Mouse (Mus musculus) erythroblast, embryonic 14.5 days (primary cell): ENCODE results near the gene Cers5. TPM values are rescaled to one million over a fixed set of nuclear protein-coding genes. Genes with fewer than 3 reads are reported as not detected.

Experiments used
- H3K27me3 ChIP-seq: 2 replicates; pipeline ENCODE4 v1.6.1; 2012; ENCODE audit warnings: inconsistent platforms; ENCODE audit not compliant: control insufficient read depth
- H3K36me3 ChIP-seq: 2 replicates; pipeline ENCODE4 v1.6.1; 2012; ENCODE audit warnings: mild to moderate bottlenecking, inconsistent platforms; ENCODE audit not compliant: control insufficient read depth
- H3K4me1 ChIP-seq: 2 replicates; pipeline ENCODE4 v1.6.1; 2012; ENCODE audit warnings: inconsistent platforms; ENCODE audit not compliant: control insufficient read depth
- H3K4me3 ChIP-seq: replicated peaks from 2 replicates; pipeline ENCODE3; 2012; ENCODE audit warnings: moderate library complexity, mild to moderate bottlenecking, inconsistent platforms
- H3K9me3 ChIP-seq: 2 replicates; pipeline ENCODE4 v1.6.1; 2012; ENCODE audit warnings: low read length, inconsistent platforms, mixed read lengths; ENCODE audit not compliant: control insufficient read depth
- GATA1 ChIP-seq: IDR thresholded peaks from 2 replicates; pipeline ENCODE4 v1.6.1; 2012; ENCODE audit warnings: low read length, inconsistent platforms, mixed read lengths
- TAL1 ChIP-seq: IDR thresholded peaks from 3 replicates; pipeline ENCODE4 v1.6.1; 2012; ENCODE audit warnings: low read length, inconsistent platforms, mixed read lengths
- polyA plus RNA-seq: library from polyadenylated mRNA; stranded (reverse); fragments of >175 nt; gene quantifications from 2 replicates; pipeline ENCODE4 v1.2.3, GENCODE M21; 2012

Gene Cers5
- polyA plus RNA-seq, 1 experiment = 0.04 TPM

DNA sequence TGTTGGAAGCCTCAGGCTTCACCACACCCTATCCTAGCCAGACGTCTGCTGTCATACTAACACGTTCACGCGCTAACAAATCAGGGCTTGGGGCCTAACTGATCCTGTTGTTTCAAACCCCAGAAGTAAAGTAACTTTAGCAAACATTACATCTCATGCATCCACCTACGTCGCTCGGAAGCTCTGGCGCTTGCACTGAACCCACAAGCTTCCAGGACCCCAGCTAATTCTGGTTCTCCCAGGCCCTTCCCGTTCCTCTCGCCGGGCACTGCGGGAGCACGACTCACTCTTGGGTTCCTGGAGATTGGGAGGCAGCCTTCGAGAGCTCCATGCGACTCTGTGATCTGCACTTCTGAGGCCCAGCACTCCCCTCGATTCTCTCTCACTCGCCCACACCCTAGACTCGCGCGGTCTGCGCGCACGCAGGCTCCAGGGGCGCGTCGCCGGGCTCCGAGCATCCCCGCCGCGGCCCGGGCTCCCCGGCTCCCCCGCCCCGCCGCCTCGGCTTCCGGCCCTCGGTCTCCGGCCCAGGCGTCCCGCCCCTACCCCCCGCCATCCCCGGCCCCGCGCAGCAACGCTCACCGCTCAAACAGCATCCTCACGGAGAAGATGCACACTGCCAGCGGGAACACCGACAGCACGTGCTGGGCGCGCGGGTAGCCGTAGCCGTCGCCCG, 946 bp downstream of the Cers5 start:
- TF ChIP-seq TAL1 = no peak
- TF ChIP-seq GATA1 = no peak
- H3K36me3 ChIP-seq = no peaks in the 10 kb centered on the region
- no peaks in the 10 kb centered on the region for H3K9me3 ChIP-seq
- H3K4me1 ChIP-seq = peaks cover 19% of the 10 kb centered on the region
- H3K27me3 ChIP-seq = peaks cover 13% of the 10 kb centered on the region
- H3K4me3 ChIP-seq = peak overlapping the region; percentile 68

DNA sequence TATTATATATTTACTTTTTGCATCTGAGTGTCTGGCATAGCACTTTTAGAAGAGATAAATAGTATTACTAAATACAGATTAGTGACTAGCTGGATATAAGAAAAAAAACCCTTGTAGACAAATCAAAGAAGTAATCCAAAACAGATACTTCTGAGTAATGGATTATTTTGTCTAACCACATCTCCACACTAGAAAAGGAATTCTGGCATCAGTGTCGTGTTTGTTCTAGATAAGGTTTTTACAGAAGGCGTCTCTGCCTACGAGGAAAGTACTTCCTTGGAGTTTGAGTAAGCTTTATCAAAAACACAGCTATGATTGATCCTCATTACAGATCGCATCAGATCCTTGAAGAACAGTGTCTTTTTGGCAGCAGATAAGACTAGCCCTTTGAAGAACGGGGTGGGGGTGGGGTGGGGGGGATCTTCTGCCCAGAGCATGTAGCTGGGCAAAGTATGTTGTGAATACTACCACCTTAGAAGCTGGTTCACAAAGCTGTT, 1.6 kb downstream of the Cers5 start:
- Histone ChIP-seq H3K9me3 (no peaks in the 10 kb centered on the region), H3K4me1 (peaks cover 19% of the 10 kb centered on the region), H3K27me3 (peaks cover 13% of the 10 kb centered on the region), H3K36me3 (no peaks in the 10 kb centered on the region), H3K4me3 (peak overlapping the region; percentile 68)
- TF ChIP-seq TAL1 = no peak
- TF ChIP-seq GATA1 = no peak

DNA sequence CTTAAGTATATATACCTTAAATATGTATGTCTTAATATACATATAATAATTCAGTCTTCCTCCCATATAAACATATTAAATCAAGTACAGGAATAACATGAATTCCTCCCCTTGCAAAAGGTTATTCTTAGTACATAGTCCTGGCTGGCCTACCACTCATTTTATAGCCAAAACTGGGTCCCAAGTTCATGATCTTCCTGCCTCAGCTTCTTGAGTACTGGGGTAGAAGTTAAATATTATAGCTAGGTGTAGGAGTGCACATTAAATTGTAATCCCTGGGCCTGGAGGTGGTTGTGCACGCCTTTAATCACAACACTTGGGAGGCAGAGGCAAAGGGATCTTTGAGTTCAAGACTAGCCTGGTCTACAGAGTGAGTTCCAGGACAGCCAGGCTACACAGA, 3.9 kb downstream of the Cers5 start:
- H3K36me3 ChIP-seq = no peaks in the 10 kb centered on the region
- peaks cover 19% of the 10 kb centered on the region for H3K4me1 ChIP-seq
- H3K27me3 ChIP-seq = peaks cover 13% of the 10 kb centered on the region
- H3K4me3 ChIP-seq = no peak overlapping the region
- no peaks in the 10 kb centered on the region for H3K9me3 ChIP-seq
- TF ChIP-seq TAL1 (no peak), GATA1 (no peak)

DNA sequence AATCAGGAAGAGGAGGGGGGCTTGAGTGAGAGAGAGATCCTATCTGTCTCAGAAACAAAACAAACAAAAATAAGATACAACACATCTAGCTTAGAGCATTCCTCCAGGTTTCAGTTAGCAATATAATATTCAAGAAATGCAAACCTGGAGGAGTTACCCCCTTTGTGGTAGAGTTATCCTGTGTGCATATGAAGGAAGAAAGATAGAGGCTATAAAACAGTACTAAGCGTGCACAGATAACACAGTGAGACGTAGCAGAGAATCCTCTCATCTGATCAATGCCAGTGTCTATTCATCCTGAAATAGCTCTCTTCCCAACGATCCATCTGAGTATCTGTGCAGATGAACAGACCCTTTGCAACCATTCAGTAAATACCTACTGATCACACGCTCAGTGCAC, 5.2 kb downstream of the Cers5 start:
- Histone ChIP-seq H3K36me3 (no peaks in the 10 kb centered on the region), H3K9me3 (no peaks in the 10 kb centered on the region), H3K27me3 (peaks cover 11% of the 10 kb centered on the region), H3K4me1 (peaks cover 17% of the 10 kb centered on the region), H3K4me3 (no peak overlapping the region)
- TF ChIP-seq TAL1 (no peak), GATA1 (no peak)

DNA sequence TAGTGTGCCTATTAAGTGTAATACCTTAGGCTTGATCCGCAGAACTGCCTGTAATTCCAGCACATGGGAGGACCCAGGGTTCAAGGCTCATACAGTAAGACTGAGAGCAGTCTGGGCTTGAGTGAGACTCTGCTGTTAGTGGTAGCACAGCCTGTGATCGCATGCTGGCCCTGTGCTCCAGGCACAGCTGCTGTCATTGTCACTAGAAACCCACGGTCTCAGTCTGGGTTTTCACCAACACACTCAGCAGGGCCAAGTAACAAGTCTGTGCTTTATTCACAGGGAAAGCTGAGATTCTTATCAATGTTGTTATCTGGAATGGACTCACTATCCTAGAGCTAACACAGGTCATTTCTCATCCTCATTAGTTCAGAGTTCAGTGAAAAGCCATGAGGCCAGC, 18.5 kb downstream of the Cers5 start:
- Histone ChIP-seq H3K36me3 (no peaks in the 10 kb centered on the region), H3K9me3 (no peaks in the 10 kb centered on the region), H3K4me3 (no peak overlapping the region), H3K27me3 (no peaks in the 10 kb centered on the region), H3K4me1 (no peaks in the 10 kb centered on the region)
- TF ChIP-seq TAL1 (no peak), GATA1 (no peak)

DNA sequence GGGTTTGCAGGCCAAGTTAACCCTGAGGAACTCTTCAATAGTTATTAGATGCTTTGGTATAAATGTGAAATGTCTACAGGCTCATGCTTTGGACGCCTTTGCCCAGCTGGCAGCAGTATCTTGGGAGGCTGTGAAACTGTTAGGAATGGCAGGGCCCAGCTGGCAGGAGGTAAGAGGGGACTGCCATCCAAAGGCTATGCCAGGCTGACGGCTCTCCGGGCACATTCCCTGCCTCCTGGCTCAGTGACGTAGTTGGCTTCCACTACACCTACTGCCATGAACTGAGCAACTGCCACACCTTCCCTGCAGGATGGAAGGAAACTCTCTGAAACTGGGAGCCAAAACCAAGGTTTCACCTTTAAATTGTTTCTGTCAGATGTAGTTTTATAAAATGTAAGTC, 32.5 kb downstream of the Cers5 start:
- Histone ChIP-seq H3K27me3 (no peaks in the 10 kb centered on the region), H3K4me3 (no peak overlapping the region), H3K36me3 (no peaks in the 10 kb centered on the region; the same call in none of the 2 replicates), H3K9me3 (no peaks in the 10 kb centered on the region), H3K4me1 (no peaks in the 10 kb centered on the region)
- TF ChIP-seq TAL1 = no peak
- no peak for TF ChIP-seq GATA1

DNA sequence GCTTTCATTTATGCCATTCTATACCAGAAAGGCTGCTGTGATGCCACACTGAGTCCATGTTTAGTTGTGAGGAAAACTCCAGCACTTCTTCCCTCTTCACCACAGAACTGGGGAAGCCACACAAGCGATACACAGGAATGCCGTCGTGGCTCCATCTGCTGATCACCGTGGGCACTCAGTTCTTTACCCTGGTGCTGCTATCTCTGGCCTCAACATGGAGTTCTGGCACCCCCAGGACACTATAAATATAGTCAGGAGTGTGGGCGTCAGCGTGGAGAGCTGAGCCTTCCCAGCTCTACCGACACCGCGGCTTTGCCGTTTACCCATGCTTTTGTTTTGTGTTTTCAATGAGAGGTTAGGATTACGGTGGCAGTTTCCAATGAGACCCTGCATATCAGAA, 36.0 kb downstream of the Cers5 start:
- Histone ChIP-seq H3K9me3 (no peaks in the 10 kb centered on the region), H3K4me1 (no peaks in the 10 kb centered on the region), H3K4me3 (no peak overlapping the region), H3K27me3 (no peaks in the 10 kb centered on the region), H3K36me3 (no peaks in the 10 kb centered on the region; the same call in none of the 2 replicates)
- TF ChIP-seq TAL1 (no peak), GATA1 (no peak)

DNA sequence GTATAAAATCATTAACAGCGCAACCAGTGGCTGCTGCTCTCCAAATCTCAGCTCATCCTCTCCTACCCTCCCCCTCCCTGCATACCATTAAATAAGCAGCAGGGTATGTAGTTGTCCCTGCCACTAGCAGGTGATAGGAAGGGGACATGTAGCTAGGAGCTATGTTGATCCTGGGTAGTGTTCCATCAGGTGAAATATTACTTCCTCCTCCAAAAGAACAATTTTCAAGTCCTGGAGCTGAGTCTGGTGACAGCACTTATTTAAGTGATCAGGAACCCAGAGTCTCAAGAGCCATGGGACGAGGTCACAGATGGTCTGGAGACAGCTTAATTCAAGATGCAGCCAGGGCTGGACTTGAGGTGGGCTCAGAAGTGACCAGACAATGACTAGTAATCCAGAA, 37.1 kb downstream of the Cers5 start:
- Histone ChIP-seq H3K9me3 (no peaks in the 10 kb centered on the region), H3K27me3 (no peaks in the 10 kb centered on the region), H3K36me3 (no peaks in the 10 kb centered on the region; the same call in none of the 2 replicates), H3K4me3 (no peak overlapping the region), H3K4me1 (no peaks in the 10 kb centered on the region)
- TF ChIP-seq GATA1 (no peak), TAL1 (no peak)

DNA sequence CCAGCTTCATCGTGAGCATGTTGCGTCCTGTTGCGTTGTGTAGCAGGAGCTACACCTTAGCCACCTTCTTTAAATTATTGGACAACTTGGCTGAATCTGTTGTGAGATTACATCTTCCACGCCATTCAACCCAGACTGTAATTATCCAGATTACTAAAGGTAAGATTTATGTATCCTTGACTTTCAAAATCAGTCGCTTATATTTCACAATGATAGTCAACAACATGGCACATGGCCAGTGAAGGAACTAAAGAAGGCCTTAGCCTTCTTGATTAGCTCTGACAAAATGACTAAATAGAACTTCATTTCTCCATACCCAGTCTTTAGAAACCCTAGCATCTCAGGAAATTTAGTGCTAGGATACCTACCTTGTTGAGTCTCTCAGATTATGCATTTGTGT, 39.5 kb downstream of the Cers5 start:
- H3K4me3 ChIP-seq = no peak overlapping the region
- peaks cover 4% of the 10 kb centered on the region for H3K9me3 ChIP-seq
- TF ChIP-seq GATA1 (no peak), TAL1 (no peak)
- H3K36me3 ChIP-seq = peaks cover 12% of the 10 kb centered on the region
- no peaks in the 10 kb centered on the region for H3K27me3 ChIP-seq
- no peaks in the 10 kb centered on the region for H3K4me1 ChIP-seq
